Mouse (Mus musculus) kidney, embryonic 14.5 days (tissue): ENCODE data around the gene Fgf15. TPM values are rescaled to one million over a fixed set of nuclear protein-coding genes. Genes with fewer than 3 reads are reported as not detected.
"Not testable (repeated sequence)": the region's sequence is repeated elsewhere in the genome, so short reads cannot be mapped to it uniquely, and the experiment has no call there.

Experiments used
- ATAC-seq: fragments of 200-750 bp; cut with Nextera tagmentation; 2 replicates; pipeline ENCODE4 v1.8.0; 2017; ENCODE audit warnings: moderate number of reproducible peaks, mild to moderate bottlenecking, moderate TSS enrichment, moderate library complexity; ENCODE audit not compliant: low FRiP score, low TSS enrichment
- H3K27ac ChIP-seq: fragments of 300-500 bp; sonication (generic); 2 replicates; pipeline ENCODE4 v1.5.1; 2014; ENCODE audit warnings: low read depth, mild to moderate bottlenecking, low read length, moderate library complexity, mixed read lengths
- H3K27me3 ChIP-seq: fragments of 300-500 bp; sonication (generic); 2 replicates; pipeline ENCODE4 v1.6.1; 2014; ENCODE audit warnings: mild to moderate bottlenecking, low read length; ENCODE audit not compliant: control insufficient read depth, insufficient read depth
- H3K36me3 ChIP-seq: fragments of 300-500 bp; sonication (generic); 2 replicates; pipeline ENCODE4 v1.6.1; 2014; ENCODE audit warnings: low read length, mixed read lengths; ENCODE audit not compliant: control insufficient read depth, insufficient read depth
- H3K4me1 ChIP-seq: fragments of 300-500 bp; sonication (generic); 2 replicates; pipeline ENCODE4 v1.6.1; 2014; ENCODE audit warnings: low read length, mixed read lengths; ENCODE audit not compliant: control insufficient read depth, insufficient read depth
- H3K4me2 ChIP-seq: fragments of 300-500 bp; sonication (generic); replicated peaks from 2 replicates; pipeline ENCODE4 v1.6.1; 2014; ENCODE audit warnings: low read depth, mild to moderate bottlenecking, low read length
- H3K4me3 ChIP-seq: fragments of 300-500 bp; sonication (generic); 2 replicates; pipeline ENCODE4 v1.5.1; 2014; ENCODE audit warnings: mild to moderate bottlenecking, low read length
- H3K9ac ChIP-seq: fragments of 300-500 bp; sonication (generic); 2 replicates; pipeline ENCODE4 v1.6.1; 2014; ENCODE audit warnings: low read depth, mild to moderate bottlenecking, low read length, moderate library complexity
- H3K9me3 ChIP-seq: fragments of 300-500 bp; sonication (generic); 2 replicates; pipeline ENCODE4 v1.6.1; 2016; ENCODE audit warnings: low read length; ENCODE audit not compliant: control insufficient read depth
- WGBS: fragments of 180-500 bp; shearing (Covaris S2); extraction: QIAGEN DNeasy Blood & Tissue Kit; methylation state at CpG from one replicate; pipeline ENCODE4 v1.1.7; 2014; 5-methylcytosine and 5-hydroxymethylcytosine counted together
- polyA plus RNA-seq: library from polyadenylated mRNA; unstranded; fragments of >200 nt; fragmentation: Nextera tagmentation; extraction: Ambion mirVana; gene quantifications from 2 replicates; pipeline ENCODE4 v1.2.1, GENCODE M21; 2014

Fgf15 gene
- polyA plus RNA-seq, 1 experiment from 2014 or later = 2.2 TPM

- H3K36me3 ChIP-seq = no peaks in the 10 kb centered on the region
- H3K4me1 ChIP-seq = peaks cover 15% of the 10 kb centered on the region; the same call in 1 of the 2 replicates
- 0% methylated on average over 4 of the region's 4 CpGs for WGBS
- no peak overlapping the region for H3K4me3 ChIP-seq
- no peak overlapping the region for H3K4me2 ChIP-seq
- no peak for ATAC-seq
- H3K9ac ChIP-seq = no peak overlapping the region
- no peak overlapping the region for H3K27ac ChIP-seq
- peaks cover 48% of the 10 kb centered on the region for H3K27me3 ChIP-seq
- no peaks in the 10 kb centered on the region for H3K9me3 ChIP-seq
Measured at GRCm38 (mm10) chr7:144894706-144895105, 1.6 kb upstream of the Fgf15 start.

- ATAC-seq = peak; percentile 54
- Histone ChIP-seq H3K36me3 (no peaks in the 10 kb centered on the region), H3K4me1 (peaks cover 15% of the 10 kb centered on the region; the same call in 1 of the 2 replicates), H3K4me3 (peak overlapping the region; percentile 32), H3K27ac (no peak overlapping the region), H3K9me3 (no peaks in the 10 kb centered on the region), H3K4me2 (peak overlapping the region; percentile 59), H3K9ac (no peak overlapping the region; the same call in 1 of the 2 replicates), H3K27me3 (peaks cover 46% of the 10 kb centered on the region)
- under 1% methylated on average over 37 of the region's 37 CpGs for WGBS
Measured at GRCm38 (mm10) chr7:144895305-144896111, 823 bp upstream of the Fgf15 start.

GRCm38 (mm10) chr7:144898506-144898905, 2.2 kb downstream of the Fgf15 start:
- peaks cover 15% of the 10 kb centered on the region; the same call in 1 of the 2 replicates for H3K4me1 ChIP-seq
- ATAC-seq = no peak
- peaks cover 46% of the 10 kb centered on the region for H3K27me3 ChIP-seq

GRCm38 (mm10) chr7:144905514-144905913, 9.2 kb downstream of the Fgf15 start:
- not testable (repeated sequence) for H3K4me1 ChIP-seq, H3K9ac ChIP-seq, H3K4me2 ChIP-seq, H3K27me3 ChIP-seq, ATAC-seq, H3K27ac ChIP-seq, H3K9me3 ChIP-seq, H3K4me3 ChIP-seq, H3K36me3 ChIP-seq
- WGBS = 94% methylated on average over 3 of the region's 3 CpGs

More at GRCm38 (mm10) chr7:144898506-144898905, 2.2 kb downstream of the Fgf15 start:
- no peak overlapping the region for H3K4me3 ChIP-seq
- no peaks in the 10 kb centered on the region for H3K36me3 ChIP-seq
- H3K9me3 ChIP-seq = no peaks in the 10 kb centered on the region
- H3K9ac ChIP-seq = no peak overlapping the region
- no peak overlapping the region for H3K27ac ChIP-seq
- no peak overlapping the region for H3K4me2 ChIP-seq
- 65% methylated on average over 6 of the region's 6 CpGs for WGBS

- WGBS = 11% methylated on average over 28 of the region's 28 CpGs
- Histone ChIP-seq H3K9ac (peak overlapping the region; percentile 47), H3K27ac (no peak overlapping the region), H3K4me1 (no peaks in the 10 kb centered on the region), H3K27me3 (no peaks in the 10 kb centered on the region), H3K36me3 (no peaks in the 10 kb centered on the region), H3K4me2 (peak overlapping the region; percentile 31), H3K9me3 (0 out of 2 replicates have a peak, but pooled peaks cover 2% of the 10 kb centered on the region), H3K4me3 (peak overlapping the region; percentile 19; the same call in 1 of the 2 replicates)
- ATAC-seq = peak; percentile 44
Measured at GRCm38 (mm10) chr7:144906708-144907397, 10.5 kb downstream of the Fgf15 start.

- no peak for ATAC-seq
- 8% methylated on average over 8 of the region's 8 CpGs for WGBS
Measured at GRCm38 (mm10) chr7:144907793-144908192, 11.5 kb downstream of the Fgf15 start.

GRCm38 (mm10) chr7:144908705-144909104, 12.4 kb downstream of the Fgf15 start:
- Histone ChIP-seq H3K27me3 (no peaks in the 10 kb centered on the region), H3K4me1 (no peaks in the 10 kb centered on the region), H3K9me3 (0 out of 2 replicates have a peak, but pooled peaks cover 2% of the 10 kb centered on the region), H3K36me3 (no peaks in the 10 kb centered on the region), H3K9ac (no peak overlapping the region), H3K4me2 (no peak overlapping the region), H3K4me3 (no peak overlapping the region), H3K27ac (no peak overlapping the region)
- ATAC-seq = no peak
- WGBS = 33% methylated on average over 7 of the region's 7 CpGs

More at GRCm38 (mm10) chr7:144907793-144908192, 11.5 kb downstream of the Fgf15 start:
- no peaks in the 10 kb centered on the region for H3K27me3 ChIP-seq
- no peak overlapping the region for H3K4me2 ChIP-seq
- no peaks in the 10 kb centered on the region for H3K4me1 ChIP-seq
- 0 out of 2 replicates have a peak, but pooled peaks cover 2% of the 10 kb centered on the region for H3K9me3 ChIP-seq
- H3K36me3 ChIP-seq = no peaks in the 10 kb centered on the region
- H3K27ac ChIP-seq = no peak overlapping the region
- no peak overlapping the region for H3K9ac ChIP-seq
- no peak overlapping the region for H3K4me3 ChIP-seq

GRCm38 (mm10) chr7:144911121-144911520, 14.8 kb downstream of the Fgf15 start:
- Histone ChIP-seq H3K4me2 (no peak overlapping the region), H3K27ac (no peak overlapping the region), H3K36me3 (no peaks in the 10 kb centered on the region), H3K9me3 (no peaks in the 10 kb centered on the region), H3K9ac (no peak overlapping the region), H3K4me3 (no peak overlapping the region), H3K27me3 (no peaks in the 10 kb centered on the region), H3K4me1 (peaks cover 6% of the 10 kb centered on the region)
- ATAC-seq = no peak
- 85% methylated on average over 1 of the region's 1 CpGs for WGBS

GRCm38 (mm10) chr7:144912897-144913296, 16.6 kb downstream of the Fgf15 start:
- no peak for ATAC-seq
- peaks cover 5% of the 10 kb centered on the region; the same call in 1 of the 2 replicates for H3K36me3 ChIP-seq
- no peak overlapping the region for H3K4me3 ChIP-seq
- H3K27me3 ChIP-seq = no peaks in the 10 kb centered on the region
- peaks cover 8% of the 10 kb centered on the region for H3K4me1 ChIP-seq
- WGBS = 80% methylated on average over 4 of the region's 4 CpGs
- H3K4me2 ChIP-seq = no peak overlapping the region
- H3K9ac ChIP-seq = no peak overlapping the region
- no peaks in the 10 kb centered on the region for H3K9me3 ChIP-seq
- no peak overlapping the region for H3K27ac ChIP-seq
